Mouse (Mus musculus) lung, adult 18-20 months (tissue): ENCODE data around the gene Ncor2.

Source experiments
- DNase-seq, 2 experiments: peaks; one replicate each; pipeline ENCODE4 v3.0.0; 2022; ENCODE audit warnings: mixed read lengths in 2 of 2

The Ncor2 gene

DNA sequence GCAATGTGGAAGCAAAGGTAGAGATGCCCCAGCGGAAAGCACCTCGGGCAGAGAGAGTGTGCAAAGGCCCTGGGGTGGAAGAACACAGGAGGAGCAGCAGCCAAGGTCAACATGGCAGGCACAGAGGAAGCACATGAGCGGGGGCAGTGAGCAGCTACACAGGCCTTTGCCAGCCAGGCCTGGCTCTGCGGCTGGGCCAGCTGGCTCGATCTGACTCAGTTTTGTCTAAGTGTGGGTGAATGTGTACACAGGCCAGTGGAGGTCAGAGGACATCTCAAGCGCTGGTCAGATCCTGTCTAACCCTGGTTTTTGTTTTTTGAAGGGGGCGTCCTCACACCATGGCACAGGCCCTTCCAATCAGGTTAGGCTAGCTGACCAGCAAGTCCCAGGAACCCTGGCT lies 10.9 kb downstream of the Ncor2 start:
- DNase-seq = no peak

DNA sequence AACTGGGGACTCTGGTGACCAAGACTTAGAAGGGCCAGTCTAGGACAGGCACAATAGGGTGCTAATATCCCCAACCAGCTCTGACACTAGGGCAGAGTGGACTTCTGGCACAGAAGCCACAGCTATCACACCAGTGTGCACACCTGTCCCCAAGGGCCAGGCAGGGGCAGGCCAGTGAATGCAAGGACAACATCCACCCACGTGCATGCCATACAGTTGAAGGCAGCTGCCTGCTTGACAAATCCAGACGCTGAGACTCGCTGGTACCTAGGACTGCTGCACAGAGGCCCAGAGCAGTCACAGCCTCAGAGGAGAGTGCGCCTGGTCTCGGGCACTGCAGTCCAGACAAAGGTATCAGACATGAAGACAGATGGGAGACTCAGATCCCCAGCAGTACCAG lies 11.5 kb downstream of the Ncor2 start:
- DNase-seq = no peak

DNA sequence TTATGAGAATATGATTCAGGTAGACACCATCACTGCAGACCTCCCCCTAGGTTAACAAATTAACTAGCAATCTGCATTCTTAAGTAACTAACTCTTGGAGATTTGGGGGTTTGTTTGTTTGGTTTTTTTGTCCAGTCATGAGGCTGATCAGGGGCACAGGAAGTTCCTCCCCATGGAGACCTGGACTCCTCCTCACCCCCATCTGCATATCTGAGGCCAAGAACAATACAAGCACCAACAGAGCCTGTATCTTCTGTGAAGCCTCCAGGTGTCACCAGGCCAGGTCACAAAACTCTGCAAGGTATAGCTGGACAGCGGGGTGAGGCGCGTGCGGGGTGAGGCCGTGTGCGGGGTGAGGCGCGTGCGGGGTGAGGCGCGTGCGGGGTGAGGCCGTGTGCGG lies 13.0 kb downstream of the Ncor2 start:
- DNase-seq = no peak

DNA sequence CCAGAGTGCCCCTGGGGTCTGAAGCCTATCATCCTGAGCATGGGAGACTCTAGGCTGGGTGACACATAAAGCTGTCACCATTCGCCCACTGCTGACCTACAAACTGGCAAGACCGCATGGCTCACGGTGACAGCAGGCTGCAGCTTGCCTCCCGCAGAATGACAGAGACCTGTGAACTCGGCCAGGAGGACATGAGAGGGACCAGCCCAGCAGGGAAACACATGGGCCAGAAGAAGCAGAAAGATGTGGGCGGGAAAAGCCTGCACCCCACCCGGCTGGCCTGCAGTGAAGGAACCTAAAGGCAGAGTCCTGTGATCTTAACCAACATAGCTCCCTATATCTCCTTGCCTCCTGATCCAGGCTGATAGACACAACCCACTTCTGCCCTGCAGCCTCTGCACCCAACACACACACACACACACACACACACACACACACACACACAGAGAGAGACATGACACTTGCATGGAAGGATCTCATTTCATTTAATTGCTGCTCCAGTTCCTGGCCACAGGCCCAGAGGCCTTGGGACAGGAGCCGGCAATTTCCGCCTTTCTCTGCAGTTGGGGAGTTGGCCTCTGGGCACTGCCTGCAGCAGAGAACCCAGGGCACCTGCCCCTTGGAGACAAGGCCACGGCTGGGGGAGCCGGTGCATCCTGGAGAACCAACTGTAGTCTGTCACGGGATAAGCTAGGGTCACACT lies 14.4 kb downstream of the Ncor2 start:
- DNase-seq = peak; percentile 68 to 78

DNA sequence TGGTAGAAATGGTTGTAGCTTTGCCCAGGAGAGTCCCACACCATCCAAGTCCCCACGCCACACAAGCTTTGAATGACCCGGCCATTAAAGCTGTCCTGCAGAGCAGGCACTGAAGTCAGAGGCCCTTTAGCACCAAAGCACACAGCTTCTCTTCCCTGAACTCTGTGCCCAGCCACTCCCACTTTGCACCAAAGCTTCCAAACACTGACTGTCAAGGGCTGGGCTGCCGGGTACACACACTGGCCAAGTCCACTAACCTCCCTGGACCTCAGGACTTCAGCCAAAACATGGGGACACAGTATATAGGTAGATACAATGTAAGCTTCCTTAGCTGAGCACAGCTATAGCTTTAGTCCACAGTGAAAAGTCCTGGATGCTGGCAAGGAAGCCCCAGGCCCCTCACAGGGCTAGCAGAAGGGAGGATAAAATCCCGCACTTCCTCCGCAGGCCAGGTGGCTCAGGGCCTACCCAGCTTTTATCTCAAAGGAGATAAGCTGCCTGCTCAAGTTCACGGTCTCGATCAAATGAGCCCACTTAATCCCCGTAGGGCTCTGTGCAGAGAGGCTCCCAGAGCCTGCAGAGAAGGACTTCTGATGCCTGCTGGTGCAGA lies 15.5 kb downstream of the Ncor2 start:
- DNase-seq = no peak

DNA sequence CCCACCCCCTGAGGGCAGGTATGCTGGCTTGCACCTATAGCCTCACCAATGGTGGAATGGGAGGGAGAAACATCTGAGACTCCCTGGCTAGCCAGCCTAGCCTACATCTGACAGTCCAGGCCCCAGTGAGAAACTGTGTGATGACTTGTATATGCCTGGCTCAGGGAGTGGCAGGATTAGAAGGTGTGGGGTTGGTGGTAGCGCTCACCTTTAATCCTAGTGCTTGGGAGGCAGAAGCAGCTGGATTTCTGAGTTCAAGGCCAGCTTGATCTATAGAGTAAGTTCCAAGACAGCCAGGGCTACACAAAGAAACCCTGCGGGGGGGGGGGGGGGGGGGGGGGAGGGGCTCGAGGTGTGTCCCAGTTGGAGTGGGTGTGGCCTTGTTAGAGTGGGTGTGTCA lies 16.6 kb downstream of the Ncor2 start:
- DNase-seq = no peak

DNA sequence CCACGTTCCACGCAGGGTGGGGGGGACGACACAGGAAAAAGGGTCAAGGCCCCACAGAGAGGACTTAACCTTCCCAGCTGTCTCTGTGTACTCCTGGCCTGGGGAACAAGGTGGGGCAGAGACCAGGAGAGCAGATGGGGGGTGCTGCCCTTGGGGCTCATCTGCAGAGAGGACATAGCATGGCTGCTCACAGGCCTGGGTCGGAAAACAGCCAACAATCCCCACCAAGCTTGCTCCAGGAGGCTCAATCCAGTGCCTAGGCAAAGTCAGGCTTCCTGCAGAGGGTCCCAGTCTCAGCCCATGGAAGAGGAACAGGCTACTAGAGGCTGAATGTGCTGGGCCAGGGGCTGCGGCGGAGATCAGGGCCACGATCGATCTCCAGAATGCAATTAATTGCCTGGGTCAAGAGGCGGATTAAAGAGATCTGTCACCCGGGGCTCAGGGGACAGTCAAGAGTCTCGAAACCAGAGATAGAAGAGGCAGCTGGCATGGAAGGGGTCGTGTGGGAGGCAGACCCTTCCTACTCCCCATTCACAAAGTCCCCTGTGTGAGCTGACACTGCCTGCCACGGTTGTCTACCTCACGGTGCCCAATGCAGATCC lies 19.1 kb downstream of the Ncor2 start:
- DNase-seq = no peak

DNA sequence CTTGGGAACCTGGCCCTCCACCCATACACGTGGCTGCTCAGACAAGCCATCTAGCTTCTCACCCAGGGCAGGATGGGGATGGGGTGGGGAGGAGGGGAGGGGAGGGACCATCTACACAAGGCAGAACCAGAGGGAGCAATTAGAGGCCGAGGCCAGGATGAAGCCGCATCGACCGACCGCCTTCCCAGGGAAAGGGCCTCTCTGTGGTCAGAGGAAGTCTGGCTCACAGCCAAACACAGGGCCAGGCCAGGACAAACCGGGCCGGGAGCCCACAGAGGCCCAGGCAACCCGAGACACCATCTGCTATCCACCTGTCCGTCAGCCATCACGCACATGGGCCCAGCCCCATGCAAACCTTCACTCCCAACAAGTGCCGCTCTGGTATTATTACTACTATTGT lies 19.7 kb downstream of the Ncor2 start:
- peak; percentile 80 to 88 for DNase-seq

DNA sequence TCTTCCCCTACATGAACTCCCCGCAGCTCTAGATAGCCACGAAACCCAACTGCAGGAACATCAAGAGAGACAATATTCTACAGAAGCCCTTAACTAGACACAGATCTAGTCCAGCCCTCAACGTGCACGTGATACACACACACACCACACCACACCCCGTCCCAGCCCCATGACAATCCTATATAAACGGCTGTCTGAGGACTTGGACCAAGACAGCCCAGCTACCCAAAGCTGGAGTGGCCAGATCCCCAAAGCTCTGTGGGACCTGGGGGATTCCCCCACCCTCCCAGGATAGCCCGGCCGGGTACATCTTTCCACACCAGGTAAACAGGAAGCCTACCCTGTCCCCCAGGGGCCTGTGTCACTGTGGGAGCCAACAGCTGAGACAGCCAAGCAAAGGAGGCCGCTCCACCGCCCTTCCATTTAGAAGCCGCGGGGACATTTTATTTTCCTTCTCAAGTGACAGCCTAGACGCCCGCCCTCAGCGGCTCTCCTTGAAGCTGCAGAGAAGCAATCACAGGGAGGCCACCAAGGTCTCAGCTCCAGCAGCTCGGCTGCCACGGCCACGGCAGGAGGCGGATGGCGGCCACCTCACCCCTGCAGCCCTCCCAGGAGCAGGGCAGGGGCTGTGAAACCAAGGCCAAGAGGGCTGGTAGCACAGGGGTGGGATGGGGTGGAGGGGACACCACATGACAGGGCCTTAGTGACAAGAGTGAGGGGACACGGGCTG lies 20.6 kb downstream of the Ncor2 start:
- peak in 1 of 2 experiments; percentile 52 for DNase-seq

DNA sequence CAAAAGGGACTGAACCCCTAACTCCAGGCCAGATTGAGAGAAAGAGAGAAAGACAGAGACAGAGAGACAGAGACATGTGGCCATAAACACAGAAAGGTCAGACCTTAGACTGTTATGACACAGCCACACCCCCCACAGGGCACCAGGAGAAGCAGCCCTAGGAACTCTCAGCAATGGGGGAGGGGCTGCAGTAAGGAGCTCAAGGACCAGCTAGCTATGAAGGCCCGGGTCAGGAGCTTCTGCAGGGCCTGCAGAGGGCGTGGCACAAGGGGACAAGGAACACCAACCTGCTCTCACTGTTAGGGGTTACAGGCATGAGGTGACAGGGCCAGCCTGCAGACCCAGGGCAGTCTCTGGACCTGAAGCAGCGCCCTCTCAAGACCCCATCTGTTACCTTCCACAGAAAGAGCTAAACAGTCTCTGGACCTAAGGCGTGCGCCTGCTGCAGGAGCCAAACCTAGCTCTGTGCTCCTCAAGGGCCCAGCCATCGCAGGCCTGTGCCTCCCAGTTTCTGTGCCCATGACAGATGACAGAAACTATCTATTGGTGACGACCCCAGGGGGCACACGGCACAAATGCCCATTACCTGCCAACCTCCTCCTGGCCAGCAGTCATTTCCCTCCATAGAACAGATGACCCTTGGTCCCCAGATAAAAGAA lies 21.5 kb downstream of the Ncor2 start:
- DNase-seq = no peak

DNA sequence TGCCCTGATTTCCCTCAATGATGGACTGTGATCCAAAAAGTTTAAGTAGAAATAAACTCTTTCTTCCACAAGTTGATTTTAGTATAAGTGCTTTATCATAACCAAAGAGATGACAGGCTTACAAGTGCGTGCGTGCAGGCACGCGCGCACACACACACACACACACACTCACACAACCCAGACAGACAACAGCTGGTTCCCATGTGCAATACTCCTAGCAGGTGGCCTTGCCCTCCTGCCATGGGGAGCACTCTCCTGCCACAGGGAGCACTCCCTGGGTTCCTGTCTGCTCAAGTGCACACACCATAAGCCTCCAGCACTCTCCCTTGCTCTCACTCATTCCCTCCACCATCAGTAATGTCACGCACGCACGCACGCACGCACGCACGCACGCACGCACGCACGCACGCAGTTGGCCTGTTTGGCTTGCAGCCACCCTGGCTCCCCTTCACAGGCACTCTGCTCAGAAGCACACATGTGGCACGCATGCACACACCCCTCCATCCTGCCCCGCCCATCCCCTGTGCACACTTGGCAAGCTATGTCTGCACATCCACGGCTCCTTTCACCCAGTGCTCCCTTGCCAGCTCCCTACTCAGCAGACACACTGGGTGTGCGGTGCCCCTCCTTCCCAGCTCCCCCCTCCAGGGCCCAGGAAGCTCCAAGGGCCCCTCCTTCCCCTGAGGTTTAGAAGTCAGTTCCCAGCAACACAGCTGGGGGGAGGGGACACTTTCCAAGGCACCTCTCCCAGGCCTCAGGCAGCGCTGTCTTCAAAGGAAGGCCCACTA lies 22.4 kb downstream of the Ncor2 start:
- peak in 1 of 2 experiments; percentile 61 for DNase-seq

DNA sequence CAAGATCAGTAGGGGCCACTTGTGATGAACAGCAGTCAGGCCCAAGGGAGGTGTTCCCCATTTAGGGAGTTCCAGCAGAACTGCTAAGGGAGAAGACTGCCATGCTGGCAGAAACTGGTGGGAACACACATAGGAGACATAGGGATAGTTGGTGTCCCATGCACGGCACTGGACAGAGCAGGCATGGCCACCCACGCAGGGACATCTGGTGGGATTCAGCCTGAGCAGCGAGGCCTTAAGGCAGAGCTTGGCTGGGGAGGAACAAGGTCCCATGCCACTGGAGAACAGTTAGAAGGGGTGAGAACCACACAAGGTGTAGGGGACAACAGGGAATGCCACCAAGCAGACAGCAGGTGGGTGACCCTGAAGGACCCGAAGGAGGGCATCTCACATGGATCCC lies 23.6 kb downstream of the Ncor2 start:
- no peak for DNase-seq

DNA sequence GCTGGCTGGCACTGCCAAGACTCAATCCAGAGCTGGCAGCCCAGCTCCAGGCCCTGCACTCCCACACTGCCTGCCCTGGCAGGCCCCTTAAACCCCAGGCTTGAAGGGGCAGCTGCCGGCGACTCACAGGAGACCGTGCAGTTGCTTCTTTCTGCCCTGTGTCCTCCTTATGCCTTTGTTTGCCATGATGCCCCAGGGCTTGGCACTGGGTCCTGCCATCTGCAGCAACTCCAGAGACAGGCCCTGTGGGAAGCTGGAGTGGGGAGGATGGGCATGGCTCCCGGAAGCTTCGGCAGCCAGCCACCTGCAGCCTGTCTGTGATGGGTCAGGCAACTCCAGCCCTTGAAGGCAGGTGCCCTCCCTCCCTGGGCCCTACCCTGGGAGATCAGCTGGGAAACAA lies 24.0 kb downstream of the Ncor2 start:
- no peak for DNase-seq

DNA sequence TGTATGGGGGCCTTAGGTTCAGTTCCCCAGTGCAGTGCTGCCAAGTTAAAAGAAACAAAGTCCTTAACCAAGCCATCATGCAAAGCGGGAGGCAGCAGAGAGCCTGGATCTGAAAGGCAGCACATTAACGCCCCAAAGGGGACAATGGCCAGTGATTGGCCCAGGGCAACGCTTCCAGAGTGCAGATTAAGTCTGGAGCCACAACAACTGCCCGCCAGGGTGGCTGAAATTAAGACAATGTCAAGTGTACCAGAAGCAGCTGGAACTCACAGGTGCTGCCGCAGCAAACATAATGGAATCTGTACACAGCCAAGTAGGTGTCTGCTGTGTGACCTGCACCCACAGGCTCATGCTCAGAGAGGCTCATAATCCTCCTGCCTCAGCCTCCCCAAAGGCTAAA lies 24.8 kb downstream of the Ncor2 start:
- DNase-seq = no peak

DNA sequence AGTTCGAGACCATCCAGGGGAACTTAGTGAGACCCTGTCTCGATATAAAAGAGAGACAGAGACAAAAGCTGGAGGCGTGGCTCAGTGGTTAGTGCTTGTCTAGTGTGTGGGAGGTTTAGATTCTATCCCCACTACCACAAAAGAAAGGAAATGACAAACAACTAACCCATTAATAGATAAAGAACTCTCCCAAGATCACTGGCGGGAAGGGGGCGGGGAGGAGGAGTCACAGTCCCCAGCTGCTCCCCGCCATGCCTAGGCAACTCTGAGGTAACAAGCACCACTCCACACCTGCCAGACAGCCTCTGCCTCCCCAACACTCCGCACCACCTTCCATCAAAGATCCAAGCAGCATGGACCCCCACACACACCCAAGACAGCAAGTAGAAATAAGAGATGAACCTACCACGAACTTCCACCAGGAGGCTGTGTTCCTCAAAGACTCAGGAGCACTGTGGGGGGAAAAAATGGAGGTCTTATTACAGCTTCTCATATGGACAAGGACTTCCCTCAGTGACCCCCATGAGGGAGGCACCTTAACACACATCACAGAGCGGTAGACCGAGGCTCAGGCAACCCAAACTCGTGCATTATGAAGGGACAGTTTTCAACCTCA lies 25.7 kb downstream of the Ncor2 start:
- no peak for DNase-seq

DNA sequence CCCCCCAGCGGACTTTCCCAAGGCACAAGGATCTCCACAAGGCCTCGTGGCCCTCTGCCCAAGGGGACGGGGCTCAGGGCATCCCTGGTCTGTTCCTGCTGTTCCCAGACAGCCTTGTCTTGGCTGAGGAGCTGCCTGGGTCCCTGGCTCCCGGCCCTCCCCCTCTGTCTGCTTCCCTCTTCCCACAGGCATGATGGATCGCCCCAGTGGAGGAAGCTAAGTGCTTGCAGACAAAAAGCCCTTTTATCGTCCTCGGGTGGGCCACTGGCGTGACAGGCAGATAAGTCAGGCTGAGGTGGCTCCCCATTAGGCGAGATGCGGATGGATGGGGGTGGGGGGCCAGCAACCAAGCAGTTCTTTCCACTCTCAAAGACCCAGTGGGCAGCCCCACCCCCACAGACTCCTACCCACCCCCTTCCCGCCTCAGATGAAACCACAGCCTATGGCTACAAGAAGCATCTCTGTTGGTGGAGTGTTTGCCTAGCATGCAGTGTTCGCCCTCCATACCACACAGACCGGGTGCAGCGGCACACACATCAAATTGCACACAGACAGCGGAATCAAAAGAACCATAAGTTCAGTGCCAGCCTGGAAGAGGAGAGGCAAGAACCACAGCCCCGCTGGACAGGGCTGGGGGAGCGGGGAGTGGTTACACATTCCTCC lies 27.0 kb downstream of the Ncor2 start:
- DNase-seq = no peak

DNA sequence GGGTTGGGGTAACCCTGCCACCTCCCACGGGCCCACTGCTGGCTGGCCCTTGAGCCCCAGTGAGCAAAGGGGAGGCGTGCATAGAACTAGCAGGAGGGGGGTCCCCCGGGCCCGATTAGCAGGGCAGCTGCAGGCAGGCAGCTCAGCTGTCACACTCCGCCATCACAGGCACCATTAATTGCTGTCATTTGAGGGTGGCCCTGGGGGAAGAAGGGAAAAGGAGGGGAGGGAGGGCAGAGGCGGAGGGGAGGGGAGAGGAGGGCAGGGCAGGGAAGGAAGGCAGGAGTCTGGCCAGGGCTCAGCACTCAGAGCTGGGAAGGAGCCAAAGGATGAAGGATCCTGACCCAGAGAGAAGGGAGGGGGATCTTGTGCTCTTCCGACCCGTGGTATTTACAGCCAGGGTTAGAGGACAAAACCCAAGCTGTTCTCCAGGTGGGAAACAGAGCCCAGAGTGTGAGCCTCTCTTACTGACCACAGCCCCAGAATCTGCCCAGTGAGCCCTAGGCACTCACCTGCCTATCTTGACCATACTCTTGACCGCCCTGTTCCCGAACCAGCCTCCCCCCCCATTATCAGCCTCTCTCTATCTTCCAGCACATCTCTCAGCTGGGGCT lies 28.0 kb downstream of the Ncor2 start:
- DNase-seq = no peak

DNA sequence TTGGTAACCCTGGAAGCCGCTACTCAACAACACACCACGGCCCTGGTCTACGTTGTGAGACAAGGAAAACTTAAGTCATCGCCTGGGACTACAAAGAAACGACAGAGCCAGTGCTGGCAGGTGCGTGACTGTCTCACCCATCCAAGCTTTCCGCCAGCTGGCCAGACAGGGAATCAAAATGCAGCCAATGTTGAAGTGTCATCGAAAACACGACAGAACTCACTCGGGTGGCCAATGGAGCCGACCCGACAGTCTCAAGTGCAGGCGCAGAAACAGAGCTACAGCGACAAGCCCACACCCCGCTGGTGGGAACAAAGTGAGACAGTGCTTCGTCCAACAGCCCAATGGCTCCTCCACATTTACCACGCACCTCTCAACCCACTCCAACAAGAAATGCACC lies 29.9 kb downstream of the Ncor2 start:
- peak; percentile 57 to 71 for DNase-seq

DNA sequence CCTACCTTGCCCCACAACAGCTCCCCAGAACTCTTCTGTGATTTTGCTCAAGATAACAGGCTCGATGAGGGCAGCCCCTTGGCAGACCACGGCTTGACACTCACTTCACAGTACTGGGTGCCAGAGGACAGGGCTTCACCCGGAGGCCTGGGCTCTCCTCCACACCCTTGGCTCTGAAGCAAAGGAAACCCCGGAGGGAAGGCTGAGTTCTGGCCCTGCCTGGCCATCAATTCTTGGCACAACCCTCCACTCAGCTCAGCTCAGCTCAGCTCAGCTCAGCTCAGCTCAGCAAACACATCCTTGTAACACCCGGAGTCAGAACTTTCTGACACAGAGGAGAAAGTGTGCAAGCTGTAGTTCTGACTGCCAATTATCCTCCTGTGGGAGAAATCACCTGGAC lies 30.3 kb downstream of the Ncor2 start:
- peak; percentile 72 for DNase-seq

DNA sequence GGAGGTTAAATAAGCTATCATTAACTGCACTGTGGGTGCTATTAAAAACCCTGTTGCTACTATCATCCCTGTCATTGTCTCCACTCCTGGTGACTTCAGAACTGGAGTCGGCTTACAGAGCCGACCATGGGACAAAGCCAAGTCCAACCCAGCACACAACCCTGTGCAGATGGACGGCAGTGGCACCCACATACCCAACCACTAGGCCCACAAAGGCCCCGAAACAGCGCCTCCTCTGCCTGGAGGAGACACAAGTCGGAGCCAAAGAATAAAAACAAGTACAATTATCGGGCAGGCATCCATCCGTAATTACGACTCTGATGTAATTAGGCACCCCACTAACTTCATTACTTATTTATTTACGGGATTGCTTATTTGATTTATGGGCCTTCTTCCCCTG lies 30.8 kb downstream of the Ncor2 start:
- no peak for DNase-seq

DNA sequence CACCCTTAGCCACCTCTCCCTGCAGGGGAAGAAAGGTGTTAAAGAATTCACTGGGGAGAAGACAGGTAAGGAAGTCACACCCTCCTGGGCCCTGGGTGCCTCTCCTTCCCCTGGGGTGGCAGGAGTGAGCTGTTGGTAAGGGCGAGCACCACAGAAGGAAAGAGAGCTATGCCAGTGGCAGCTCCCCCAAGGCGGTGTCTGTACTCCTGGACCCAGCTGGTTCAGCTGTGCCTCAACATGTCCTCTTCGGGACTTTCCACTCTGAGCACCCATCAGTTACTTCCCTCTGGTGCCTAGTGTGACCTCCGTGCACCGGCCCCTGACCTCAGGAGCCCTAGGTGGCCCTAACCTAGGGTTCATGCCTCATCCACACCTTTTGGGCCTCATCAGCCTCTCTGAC lies 31.9 kb downstream of the Ncor2 start:
- DNase-seq = no peak
